Mouse (Mus musculus) layer of hippocampus, postnatal 14 days (tissue): ENCODE measurements at regions not wholly inside any gene's neighbourhood (a gene's known extent, or its start where the extent isn't known, plus 50 kb on each side); places are given as distances from the start of the nearest gene placed in this dataset.
A peak's percentile ranks its signal among the peaks of the same experiment; 100 is the strongest.

Experiments
- DNase-seq, 2 experiments: peaks; one replicate each; pipeline ENCODE4 v3.0.0; 2021 to 2022; ENCODE audit warnings: low spot score in 2 of 2, mixed read lengths in 1 of 2

DNA sequence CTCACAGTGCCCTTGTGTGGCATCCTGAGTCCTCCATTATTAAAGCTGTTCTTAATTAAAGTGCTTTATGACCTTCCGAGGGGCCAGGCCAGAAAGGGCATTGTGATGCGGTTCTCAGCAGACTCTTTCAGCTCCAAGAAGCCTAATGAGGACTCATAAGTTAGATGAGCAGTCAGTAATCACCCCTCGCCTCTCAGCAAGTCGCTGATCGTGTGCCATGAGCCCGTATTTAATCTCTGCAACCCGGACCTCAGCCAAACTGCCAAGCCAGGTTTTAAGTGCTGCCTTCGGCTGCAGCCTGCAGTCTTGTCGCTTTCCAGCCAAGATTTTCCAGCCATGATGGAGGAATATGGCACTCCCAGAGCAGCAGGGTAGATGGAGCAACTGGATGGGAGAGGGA, 56.1 kb upstream of the Rbfox1 start:
- DNase-seq: no peak

GRCm38 (mm10) chr16:5823316-5823715, 61.8 kb upstream of the Rbfox1 start:
- DNase-seq: no peak

DNA sequence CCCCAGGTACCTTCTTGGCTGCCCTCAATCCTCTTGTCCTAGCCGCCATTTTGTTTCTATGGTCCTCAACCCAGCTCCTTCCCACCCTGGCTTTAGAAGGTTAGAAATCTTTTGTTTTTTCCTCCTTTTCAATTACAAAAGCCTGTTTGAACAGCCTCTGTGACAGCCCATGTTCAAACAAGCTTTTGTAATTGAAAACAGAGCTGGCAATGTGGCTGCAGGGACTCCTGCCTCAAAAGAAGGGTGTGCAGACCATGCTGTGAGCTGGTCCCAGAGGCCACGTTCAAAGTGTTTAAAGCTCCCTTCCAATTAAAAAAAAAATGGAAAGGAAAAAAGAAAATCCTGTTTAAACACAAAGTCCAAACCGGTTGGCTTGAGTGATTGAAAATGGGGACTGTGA, 68.0 kb upstream of the Rbfox1 start:
- no peak for DNase-seq

GRCm38 (mm10) chr16:5812245-5812820, 72.8 kb upstream of the Rbfox1 start:
- DNase-seq: no peak

GRCm38 (mm10) chr16:5811654-5811992, 73.5 kb upstream of the Rbfox1 start:
- no peak for DNase-seq

DNA sequence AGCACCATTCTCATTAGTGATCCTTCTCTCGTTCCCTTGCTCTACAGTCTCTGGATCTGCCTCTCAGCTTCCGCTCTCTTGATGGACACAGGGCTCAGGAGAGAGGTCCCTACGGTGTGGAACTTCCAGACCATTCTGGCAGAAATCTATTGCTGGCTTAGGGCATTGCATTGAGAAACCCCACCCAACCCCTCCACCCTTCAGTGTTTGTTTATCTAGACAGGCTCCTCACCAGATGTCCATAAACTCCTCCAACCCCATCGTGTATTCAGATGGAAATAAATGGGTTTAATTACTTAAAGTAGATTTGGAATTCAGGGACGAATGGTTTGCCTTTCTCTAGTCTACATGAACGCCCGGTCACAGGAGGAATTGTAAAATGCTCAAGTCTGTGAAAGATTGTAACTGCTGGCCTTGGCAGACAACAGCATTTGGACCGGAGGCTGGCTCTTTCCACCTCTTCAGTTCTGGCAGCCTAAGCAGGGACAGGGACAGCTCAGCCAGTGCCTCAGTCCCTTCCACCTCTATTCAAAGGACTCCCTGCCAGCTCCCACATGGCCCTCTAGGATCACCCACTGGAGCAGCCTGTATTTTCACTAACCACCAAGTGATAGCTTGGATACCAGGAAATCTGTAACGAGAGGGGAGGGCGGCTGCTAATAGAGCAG, 74.0 kb upstream of the Rbfox1 start:
- DNase-seq: peak in 1 of 2 experiments; percentile 50

- no peak for DNase-seq
Observed at GRCm38 (mm10) chr16:5798188-5798587, 87.0 kb upstream of the Rbfox1 start.

GRCm38 (mm10) chr16:5792216-5792615, 92.9 kb upstream of the Rbfox1 start:
- DNase-seq: no peak

- no peak for DNase-seq
Observed at GRCm38 (mm10) chr16:5790161-5790560, 95.0 kb upstream of the Rbfox1 start.

DNA sequence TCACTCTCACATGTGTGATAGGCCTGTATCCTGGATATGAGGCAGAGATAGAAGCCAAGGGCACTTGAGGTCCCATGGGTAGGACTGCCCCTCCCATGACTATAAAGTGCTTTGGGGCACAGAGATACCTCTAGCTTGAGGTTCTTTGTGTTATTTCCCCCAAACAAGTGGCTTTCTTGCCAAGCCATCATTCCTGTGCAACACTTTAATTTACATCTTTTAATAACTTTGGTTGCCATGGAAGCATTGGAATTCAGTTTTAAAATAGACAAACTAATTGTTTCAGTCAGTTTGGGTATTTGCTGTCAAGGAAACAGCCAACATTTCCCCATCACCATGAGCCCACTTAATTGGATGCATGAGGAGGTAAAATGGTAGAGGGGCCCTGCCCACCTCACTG, 97.9 kb upstream of the Rbfox1 start:
- DNase-seq: peak in 1 of 2 experiments; percentile 52

- peak; percentile 56 to 89 for DNase-seq
Observed at GRCm38 (mm10) chr16:5766771-5767421, 118.3 kb upstream of the Rbfox1 start.

GRCm38 (mm10) chr16:5765143-5765542, 120.0 kb upstream of the Rbfox1 start:
- DNase-seq: no peak

DNA sequence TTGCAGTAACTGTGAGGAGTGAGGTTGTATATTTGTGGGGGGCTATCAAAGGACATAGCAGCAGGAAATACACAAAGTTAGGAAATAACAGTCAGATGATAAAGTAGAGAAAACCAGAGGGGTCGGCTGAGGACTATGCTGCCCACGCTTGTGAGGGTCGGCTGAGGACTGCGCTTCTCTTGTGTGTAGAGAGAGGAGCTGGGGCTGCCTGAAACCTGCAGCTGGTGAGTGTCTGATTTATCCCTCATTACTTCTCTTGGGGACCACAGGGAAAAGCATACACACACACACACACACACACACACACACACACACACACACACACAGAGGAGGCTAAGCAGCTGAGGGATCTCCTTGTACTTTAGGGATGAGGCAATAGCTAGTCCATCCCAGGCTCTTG, 124.3 kb upstream of the Rbfox1 start:
- DNase-seq: no peak

DNA sequence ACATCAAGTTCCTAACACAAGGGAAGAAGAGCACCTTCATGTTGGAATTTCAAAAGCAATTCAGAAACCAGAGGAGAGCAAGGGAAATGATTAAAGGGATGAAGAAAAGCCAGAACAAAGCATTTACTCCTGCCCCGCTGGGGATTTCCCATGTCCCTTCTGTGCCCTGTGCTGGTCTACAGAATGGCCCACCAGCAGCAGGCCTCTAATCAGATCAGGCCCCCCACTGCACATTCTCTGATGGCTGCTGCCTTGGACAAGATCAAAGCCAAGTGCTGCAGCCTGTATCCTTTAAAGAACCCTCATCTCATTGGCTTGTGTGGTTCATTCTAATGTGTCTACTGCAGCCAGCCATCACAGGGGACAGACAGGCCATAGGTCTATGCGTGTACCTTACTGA, 126.1 kb upstream of the Rbfox1 start:
- no peak for DNase-seq

GRCm38 (mm10) chr16:5742716-5743507, 142.2 kb upstream of the Rbfox1 start:
- DNase-seq: no peak

DNA sequence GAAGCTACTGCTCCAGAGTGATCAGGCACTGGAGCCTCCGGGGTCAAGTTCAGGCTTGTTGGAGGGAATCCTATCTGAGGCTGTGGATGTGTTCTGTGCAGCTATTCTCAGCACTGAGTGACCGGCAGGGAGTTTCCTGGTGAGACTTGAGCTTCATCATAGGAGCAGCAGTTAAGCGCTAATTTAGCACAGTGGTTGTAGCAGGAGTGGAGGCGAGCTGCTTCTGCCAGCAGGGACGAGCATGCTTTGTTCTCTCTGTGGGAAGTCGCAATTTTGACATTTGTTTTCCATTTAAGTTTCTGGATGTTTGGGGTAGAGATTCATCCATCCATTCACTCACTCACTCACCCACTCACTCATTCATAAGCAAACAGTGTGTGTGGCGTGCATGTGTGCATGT, 144.4 kb upstream of the Rbfox1 start:
- DNase-seq: peak in 1 of 2 experiments; percentile 47

DNA sequence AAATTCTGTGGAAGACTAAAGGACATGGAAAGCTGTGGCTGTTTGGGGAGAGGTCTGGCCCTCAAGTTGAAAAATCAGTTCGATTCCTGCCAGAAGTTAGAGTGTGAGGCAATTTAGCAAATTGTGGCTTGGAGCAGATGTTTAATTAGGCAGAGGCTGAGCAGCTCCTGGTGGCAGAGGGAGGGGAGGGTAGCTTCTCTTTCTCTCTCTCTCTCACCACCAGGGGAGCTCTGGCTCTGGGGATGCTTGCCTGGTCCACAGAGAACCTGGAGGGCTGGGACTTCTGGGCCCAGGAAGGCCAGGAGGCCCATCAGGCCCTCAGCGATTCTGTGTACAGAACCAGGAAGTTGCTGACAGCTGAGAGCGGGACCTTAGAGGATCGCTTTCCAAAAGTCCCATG, 151.5 kb upstream of the Rbfox1 start:
- DNase-seq: no peak

- DNase-seq: no peak
Observed at GRCm38 (mm10) chr16:5722506-5722905, 162.6 kb upstream of the Rbfox1 start.

- peak in 1 of 2 experiments; percentile 17 for DNase-seq
Observed at GRCm38 (mm10) chr16:5713476-5713875, 171.7 kb upstream of the Rbfox1 start.

DNA sequence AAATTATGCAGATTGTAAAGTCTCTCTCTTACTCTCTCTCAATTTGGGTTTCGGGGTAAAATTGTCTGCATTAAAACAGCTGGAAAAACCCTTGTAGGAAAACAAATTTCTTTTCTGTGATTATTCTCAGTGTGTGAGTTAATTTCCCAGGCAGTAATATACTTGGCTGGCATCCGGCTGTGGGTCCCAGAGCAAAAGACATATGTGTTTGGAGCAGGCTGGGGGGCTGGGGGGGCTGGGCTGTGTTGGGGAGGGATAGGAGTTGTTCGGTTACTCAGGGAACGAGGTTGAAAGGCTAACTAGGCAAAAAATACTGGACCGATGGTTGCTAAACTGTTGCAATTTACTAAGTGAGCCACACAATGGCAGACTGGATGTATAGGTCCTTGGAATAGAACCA, 175.3 kb upstream of the Rbfox1 start:
- no peak for DNase-seq

GRCm38 (mm10) chr16:5700731-5701255, 184.4 kb upstream of the Rbfox1 start:
- DNase-seq: no peak

DNA sequence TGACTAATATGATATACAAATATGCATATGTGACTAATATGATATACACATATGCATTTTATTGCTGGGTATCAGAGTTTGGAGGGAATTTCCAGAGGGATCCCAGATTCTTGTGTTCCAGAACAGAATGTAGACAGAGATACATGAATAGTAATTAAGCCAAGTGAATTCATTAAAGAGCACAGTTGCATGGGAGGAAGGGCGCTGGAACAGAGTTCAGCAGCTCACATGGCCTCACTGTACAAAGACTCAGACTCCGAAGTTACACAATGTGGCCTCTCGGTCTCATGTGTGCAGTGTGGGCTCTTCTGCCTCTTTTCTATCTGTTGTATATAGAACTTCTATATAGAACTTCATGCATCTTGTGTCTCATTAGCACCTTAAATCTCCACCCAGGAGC, 196.8 kb upstream of the Rbfox1 start:
- no peak for DNase-seq
